Comparison of ENCODE assay signal across 8 mouse cellular contexts in the genomic region with DNA sequence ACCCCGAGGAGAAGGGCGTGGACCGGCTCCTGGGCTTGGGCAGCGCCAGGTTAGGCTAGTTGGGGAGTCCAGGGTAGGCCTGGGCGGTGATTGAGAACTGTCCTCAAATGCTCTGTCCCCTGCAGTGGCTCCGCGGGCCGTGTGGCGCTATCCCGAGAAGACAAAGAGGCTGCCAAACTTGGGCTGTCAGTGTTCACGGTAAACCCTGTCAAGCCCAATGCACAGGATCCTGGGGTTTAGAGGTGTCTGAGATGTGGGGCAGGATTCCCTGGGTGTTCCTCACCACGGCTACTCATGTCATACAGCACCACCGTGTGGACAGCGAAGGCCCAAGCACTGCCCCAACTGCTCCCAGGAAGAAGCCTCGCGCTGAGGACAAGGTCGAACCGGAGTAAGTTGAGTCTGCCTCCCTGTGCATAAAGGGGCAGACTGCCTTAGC. TPM values are rescaled to one million over a fixed set of nuclear protein-coding genes. Genes with fewer than 3 reads are reported as not detected.
DNase-seq lines count a peak whose midpoint lies in the region; ATAC-seq and TF ChIP-seq lines count a peak whose summit lies in the region.

No protein-coding gene starts in this region.

- DNase-seq in CD4-positive, CD25-positive, alpha-beta regulatory T cell, adult 2 months (ENCODE audit: low read depth, low spot score), result peak; percentile 70
- peak; percentile 70 for DNase-seq in adrenal gland, postnatal 25 days
- DNase-seq in kidney, postnatal 0 days (ENCODE audit: low spot score), result peak; percentile 90
- peak; percentile 66 for DNase-seq in lung, adult 2 months
- DNase-seq in thymus, postnatal 14 days, result peak; percentile 58

- TF ChIP-seq CTCF in kidney, postnatal 0 days (IDR thresholded peaks at IDR 0.05; ENCODE audit: low read depth), result peak; percentile 83
- TF ChIP-seq CTCF in lung, adult 2 months (IDR thresholded peaks at IDR 0.05; ENCODE audit: insufficient read depth, low read length), result peak; percentile 70

- H3K4me3 ChIP-seq in embryonic facial prominence, embryonic 12.5 days, result peak overlapping the region; percentile 83
- peak overlapping the region; percentile 70 for H3K4me3 ChIP-seq in heart, embryonic 12.5 days
- peak overlapping the region; percentile 80 for H3K4me3 ChIP-seq in kidney, postnatal 0 days (replicated peaks; ENCODE audit: low read depth, low read length)
- H3K4me3 ChIP-seq in lung, adult 2 months (replicated peaks; ENCODE audit: extremely low read depth, low read depth, low read length), result peak overlapping the region; percentile 90
- peak overlapping the region; percentile 92 for H3K4me3 ChIP-seq in neural tube, embryonic 14.5 days (ENCODE audit: low read depth, low read length)

- peak overlapping the region; percentile 89 for H3K27ac ChIP-seq in embryonic facial prominence, embryonic 12.5 days
- peak overlapping the region; percentile 89 for H3K27ac ChIP-seq in heart, embryonic 12.5 days (ENCODE audit: poor library complexity, severe bottlenecking)
- peak overlapping the region; percentile 95 for H3K27ac ChIP-seq in kidney, postnatal 0 days
- peak overlapping the region; percentile 89 for H3K27ac ChIP-seq in neural tube, embryonic 14.5 days (ENCODE audit: low read depth, low read length)

- WGBS in embryonic facial prominence, embryonic 12.5 days, result 12% methylated on average over 18 of the region's 18 CpGs
- WGBS in heart, embryonic 12.5 days, result 7% methylated on average over 18 of the region's 18 CpGs
- WGBS in kidney, postnatal 0 days, result 5% methylated on average over 18 of the region's 18 CpGs
- 5% methylated on average over 18 of the region's 18 CpGs for WGBS in lung, adult 2 months
- WGBS in neural tube, embryonic 14.5 days, result 11% methylated on average over 18 of the region's 18 CpGs

- no peaks in the 10 kb centered on the region for H3K9me3 ChIP-seq in embryonic facial prominence, embryonic 12.5 days
- no peaks in the 10 kb centered on the region for H3K9me3 ChIP-seq in heart, embryonic 12.5 days (replicated peaks)
- no peaks in the 10 kb centered on the region for H3K9me3 ChIP-seq in kidney, postnatal 0 days (replicated peaks; ENCODE audit: low read length)
- no peaks in the 10 kb centered on the region for H3K9me3 ChIP-seq in neural tube, embryonic 14.5 days (ENCODE audit: control insufficient read depth, low read length)

- H3K4me1 ChIP-seq in embryonic facial prominence, embryonic 12.5 days, result peaks cover 15% of the 10 kb centered on the region
- peaks cover 35% of the 10 kb centered on the region for H3K4me1 ChIP-seq in heart, embryonic 12.5 days (replicated peaks)
- H3K4me1 ChIP-seq in kidney, postnatal 0 days (replicated peaks; ENCODE audit: insufficient read depth, low read length), result no peaks in the 10 kb centered on the region
- peaks cover 17% of the 10 kb centered on the region for H3K4me1 ChIP-seq in lung, adult 2 months (ENCODE audit: control insufficient read depth, insufficient read depth, low read length)
- H3K4me1 ChIP-seq in neural tube, embryonic 14.5 days (ENCODE audit: control insufficient read depth, insufficient read depth, low read length), result peaks cover 9% of the 10 kb centered on the region

- H3K4me2 ChIP-seq in embryonic facial prominence, embryonic 12.5 days (replicated peaks), result peak overlapping the region; percentile 93
- peak overlapping the region; percentile 83 for H3K4me2 ChIP-seq in heart, embryonic 12.5 days
- H3K4me2 ChIP-seq in kidney, postnatal 0 days (ENCODE audit: low read length), result peak overlapping the region; percentile 71
- peak overlapping the region; percentile 80 for H3K4me2 ChIP-seq in neural tube, embryonic 14.5 days (ENCODE audit: low read depth, low read length)

- peaks cover 67% of the 10 kb centered on the region for H3K36me3 ChIP-seq in embryonic facial prominence, embryonic 12.5 days
- peaks cover 72% of the 10 kb centered on the region for H3K36me3 ChIP-seq in heart, embryonic 12.5 days
- H3K36me3 ChIP-seq in kidney, postnatal 0 days (ENCODE audit: insufficient read depth, low read length), result peaks cover 21% of the 10 kb centered on the region
- peaks cover 30% of the 10 kb centered on the region for H3K36me3 ChIP-seq in neural tube, embryonic 14.5 days (ENCODE audit: control insufficient read depth, insufficient read depth, low read length)

- TF ChIP-seq POLR2A in lung, adult 2 months (IDR thresholded peaks at IDR 0.05; ENCODE audit: borderline replicate concordance, extremely low read depth, low read depth, low read length), result peak; percentile 28; the same call in 1 of the 2 replicates

- no peaks in the 10 kb centered on the region for H3K27me3 ChIP-seq in embryonic facial prominence, embryonic 12.5 days
- H3K27me3 ChIP-seq in heart, embryonic 12.5 days (replicated peaks), result no peaks in the 10 kb centered on the region
- no peaks in the 10 kb centered on the region for H3K27me3 ChIP-seq in kidney, postnatal 0 days (ENCODE audit: insufficient read depth, low read length)
- no peaks in the 10 kb centered on the region for H3K27me3 ChIP-seq in neural tube, embryonic 14.5 days (ENCODE audit: control insufficient read depth, insufficient read depth, low read length)

- peak; percentile 55; the same call in 1 of the 2 replicates for ATAC-seq in embryonic facial prominence, embryonic 12.5 days (ENCODE audit: insufficient number of reproducible peaks, insufficient read depth, low FRiP score, low TSS enrichment)
- ATAC-seq in heart, embryonic 12.5 days (ENCODE audit: insufficient number of reproducible peaks, low FRiP score), result peak; percentile 62
- ATAC-seq in kidney, postnatal 0 days (replicated peaks; ENCODE audit: low FRiP score, low read depth), result peak; percentile 69
- peak; percentile 61 for ATAC-seq in neural tube, embryonic 14.5 days (ENCODE audit: low read depth)

- H3K9ac ChIP-seq in embryonic facial prominence, embryonic 12.5 days, result peak overlapping the region; percentile 82
- H3K9ac ChIP-seq in heart, embryonic 12.5 days, result peak overlapping the region; percentile 85
- H3K9ac ChIP-seq in kidney, postnatal 0 days (ENCODE audit: low read depth, low read length), result peak overlapping the region; percentile 93
- H3K9ac ChIP-seq in neural tube, embryonic 14.5 days (replicated peaks; ENCODE audit: low read depth, low read length), result peak overlapping the region; percentile 80

RNA-seq across cellular contexts. Expression of a gene that starts 0.9 kb away (rescaled TPM):
- total RNA-seq in adrenal gland, postnatal 25 days (2021), result 32.4 and 36.6 TPM in 2 replicates
- 36.2 and 40.5 TPM in 2 replicates for polyA plus RNA-seq in embryonic facial prominence, embryonic 12.5 days (2016; fragmentation: Nextera tagmentation; extraction: Ambion mirVana)
- 23.2 and 25.0 TPM in 2 replicates for polyA plus RNA-seq in heart, embryonic 12.5 days (2016; fragmentation: Nextera tagmentation; extraction: Ambion mirVana)
- 33.9 and 35.0 TPM in 2 replicates for polyA plus RNA-seq in kidney, postnatal 0 days (2015; fragmentation: Nextera tagmentation; extraction: Ambion mirVana)
- polyA plus RNA-seq in lung, adult 2 months (2012; rRNA removed), result 23.5 and 29.2 TPM in 2 replicates
- 22.4 and 25.4 TPM in 2 replicates for polyA plus RNA-seq in neural tube, embryonic 14.5 days (2014; fragmentation: Nextera tagmentation; extraction: Ambion mirVana)

RNA-seq across cellular contexts. Expression of a gene that starts 6.7 kb away (rescaled TPM):
- total RNA-seq in adrenal gland, postnatal 25 days (2021), result 42.3 and 52.6 TPM in 2 replicates
- polyA plus RNA-seq in embryonic facial prominence, embryonic 12.5 days (2016; fragmentation: Nextera tagmentation; extraction: Ambion mirVana), result 90.9 and 98.5 TPM in 2 replicates
- 87.6 and 94.3 TPM in 2 replicates for polyA plus RNA-seq in heart, embryonic 12.5 days (2016; fragmentation: Nextera tagmentation; extraction: Ambion mirVana)
- 112 and 121 TPM in 2 replicates for polyA plus RNA-seq in kidney, postnatal 0 days (2015; fragmentation: Nextera tagmentation; extraction: Ambion mirVana)
- polyA plus RNA-seq in lung, adult 2 months (2012; rRNA removed), result 26.0 and 27.0 TPM in 2 replicates
- polyA plus RNA-seq in neural tube, embryonic 14.5 days (2014; fragmentation: Nextera tagmentation; extraction: Ambion mirVana), result 97.4 and 108 TPM in 2 replicates

RNA-seq across cellular contexts. Expression of a gene that starts 17.0 kb away (rescaled TPM):
- total RNA-seq in adrenal gland, postnatal 25 days (2021), result 49.2 and 54.6 TPM in 2 replicates
- 124 and 125 TPM in 2 replicates for polyA plus RNA-seq in embryonic facial prominence, embryonic 12.5 days (2016; fragmentation: Nextera tagmentation; extraction: Ambion mirVana)
- 101 TPM in 2 replicates for polyA plus RNA-seq in heart, embryonic 12.5 days (2016; fragmentation: Nextera tagmentation; extraction: Ambion mirVana)
- 127 and 135 TPM in 2 replicates for polyA plus RNA-seq in kidney, postnatal 0 days (2015; fragmentation: Nextera tagmentation; extraction: Ambion mirVana)
- 100 and 126 TPM in 2 replicates for polyA plus RNA-seq in lung, adult 2 months (2012; rRNA removed)
- polyA plus RNA-seq in neural tube, embryonic 14.5 days (2014; fragmentation: Nextera tagmentation; extraction: Ambion mirVana), result 224 and 266 TPM in 2 replicates

RNA-seq across cellular contexts. Expression of a gene that starts 19.0 kb away (rescaled TPM):
- 405 and 412 TPM in 2 replicates for total RNA-seq in adrenal gland, postnatal 25 days (2021)
- polyA plus RNA-seq in embryonic facial prominence, embryonic 12.5 days (2016; fragmentation: Nextera tagmentation; extraction: Ambion mirVana), result 637 TPM in 2 replicates
- polyA plus RNA-seq in heart, embryonic 12.5 days (2016; fragmentation: Nextera tagmentation; extraction: Ambion mirVana), result 609 and 632 TPM in 2 replicates
- 670 and 713 TPM in 2 replicates for polyA plus RNA-seq in kidney, postnatal 0 days (2015; fragmentation: Nextera tagmentation; extraction: Ambion mirVana)
- polyA plus RNA-seq in lung, adult 2 months (2012; rRNA removed), result 525 and 566 TPM in 2 replicates
- 617 and 621 TPM in 2 replicates for polyA plus RNA-seq in neural tube, embryonic 14.5 days (2014; fragmentation: Nextera tagmentation; extraction: Ambion mirVana)

RNA-seq across cellular contexts. Expression of a gene that starts 26.0 kb away (rescaled TPM):
- 0.43 and 0.57 TPM in 2 replicates for total RNA-seq in adrenal gland, postnatal 25 days (2021)
- polyA plus RNA-seq in embryonic facial prominence, embryonic 12.5 days (2016; fragmentation: Nextera tagmentation; extraction: Ambion mirVana), result 0.50 and 1.00 TPM in 2 replicates
- 0.13 and 0.31 TPM in 2 replicates for polyA plus RNA-seq in heart, embryonic 12.5 days (2016; fragmentation: Nextera tagmentation; extraction: Ambion mirVana)
- polyA plus RNA-seq in kidney, postnatal 0 days (2015; fragmentation: Nextera tagmentation; extraction: Ambion mirVana), result 1.2 TPM in 2 replicates
- polyA plus RNA-seq in lung, adult 2 months (2012; rRNA removed), result 1.7 and 3.5 TPM in 2 replicates
- 0.12 TPM in 1 of 2 replicates, not detected in the other for polyA plus RNA-seq in neural tube, embryonic 14.5 days (2014; fragmentation: Nextera tagmentation; extraction: Ambion mirVana)

Comparison
In these comparisons a context has a peak if more than half of its experiments do, and no peak if none do; other contexts are left out.
1. Peak in every context shown above with its lines: DNase-seq, ATAC-seq, H3K4me3 ChIP-seq and H3K27ac ChIP-seq.